ENCODE assay signal across 8 mouse cellular contexts in genomic region chr17:46673850-46674529, GRCm38 (mm10). TPM values are rescaled to one million over a fixed set of nuclear protein-coding genes. Genes with fewer than 3 reads are reported as not detected.
DNase-seq lines count a peak whose midpoint lies in the region; ATAC-seq lines count a peak whose summit lies in the region.

Gene Rrp36, minus strand, starts transcription at chr17:46674352.

- ATAC-seq in megakaryocyte progenitor cell, adult 5-6 weeks (replicated peaks; ENCODE audit: poor library complexity), result peak; percentile 98

- peak; percentile 97 for DNase-seq in adipocyte (ENCODE audit: low spot score)
- peak; percentile 97 for DNase-seq in embryo, embryonic 10 days (ENCODE audit: low spot score)
- DNase-seq in gastrocnemius, postnatal 10 days, result peak; percentile 91
- peak; percentile 96 for DNase-seq in induced T-regulatory cell, adult 2 months (ENCODE audit: low read depth)
- DNase-seq in left cerebral cortex, adult 9 months (ENCODE audit: low spot score in 2 of 2), result peak; percentile 69 to 89
- peak; percentile 88 for DNase-seq in right cerebral cortex, postnatal 14 days
- peak; percentile 87 to 92 for DNase-seq in urinary bladder, postnatal 36 days (ENCODE audit: low spot score in 2 of 2)

RNA-seq across cellular contexts. Expression of gene Rrp36, which starts in this region (rescaled TPM):
- total RNA-seq in gastrocnemius, postnatal 10 days (2021), result 10 to 100 TPM; 12.8 to 18.2 TPM
- total RNA-seq in megakaryocyte progenitor cell, adult 5-6 weeks (2015), result 12.4 and 13.6 TPM in 2 replicates
- 70.4 and 89.7 TPM in 2 replicates for total RNA-seq in megakaryocyte progenitor cell, adult 5-6 weeks (2017)

Comparison
In these comparisons a context has a peak if more than half of its experiments do, and no peak if none do; other contexts are left out.
1. Peak in every context shown above with its lines: DNase-seq and ATAC-seq.